Mouse (Mus musculus): ENCODE data around the gene Tnfrsf18.

Tnfrsf18 gene

DNA sequence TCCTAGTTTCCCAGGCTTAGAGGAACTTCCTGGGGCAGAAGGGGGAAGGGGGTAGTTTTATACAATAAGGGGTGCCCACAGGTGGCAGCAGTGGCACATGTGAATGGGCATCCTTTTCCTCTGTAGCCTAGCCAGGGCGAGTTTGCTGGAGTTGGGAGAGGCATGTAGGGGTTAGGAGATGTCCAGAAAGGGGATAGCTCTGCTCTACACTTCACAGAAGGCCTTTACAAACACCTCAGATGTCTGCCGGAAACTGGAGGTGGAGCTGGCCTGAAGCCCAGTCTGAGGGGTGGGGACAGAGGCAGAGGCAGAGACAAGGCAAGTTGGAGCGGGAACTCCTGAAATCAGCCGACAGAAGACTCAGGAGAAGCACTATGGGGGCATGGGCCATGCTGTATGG is at the start of gene Tnfrsf18:
Gene Tnfrsf18, plus strand, starts transcription at position 152 of the 400 bp plus-strand sequence.
- no peak for DNase-seq (ENCODE audit: low spot score)

DNA sequence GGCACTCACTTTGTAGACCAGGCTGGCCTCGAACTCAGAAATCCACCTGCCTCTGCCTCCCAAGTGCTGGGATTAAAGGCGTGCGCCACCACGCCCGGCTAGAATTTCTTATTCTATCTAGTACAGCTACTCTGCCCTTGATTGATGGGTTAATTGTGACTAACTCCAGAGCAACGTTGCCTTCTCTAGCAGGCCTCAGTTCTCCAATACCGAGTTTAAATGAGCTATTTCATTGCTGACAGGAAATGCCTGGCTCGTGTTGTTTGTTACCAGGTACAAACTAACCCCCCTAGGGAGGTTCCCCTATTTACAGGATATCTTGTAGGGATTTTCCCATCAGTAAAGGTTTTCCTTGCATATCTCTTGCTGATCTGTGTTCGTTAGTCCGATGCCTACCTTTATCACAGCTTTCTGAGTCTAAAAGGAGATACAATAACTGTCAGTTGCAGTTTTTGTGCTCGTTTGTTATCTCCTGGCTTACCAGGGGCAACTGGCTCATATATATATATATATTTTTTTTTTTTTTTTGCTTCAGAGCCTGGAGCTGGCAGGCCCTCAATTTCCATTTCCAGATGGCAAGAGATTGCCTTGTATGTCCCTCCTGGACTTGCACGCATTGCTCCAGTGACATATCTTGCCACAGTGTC is 44.4 kb upstream of the Tnfrsf18 start:
- DNase-seq (ENCODE audit: low spot score) = no peak

DNA sequence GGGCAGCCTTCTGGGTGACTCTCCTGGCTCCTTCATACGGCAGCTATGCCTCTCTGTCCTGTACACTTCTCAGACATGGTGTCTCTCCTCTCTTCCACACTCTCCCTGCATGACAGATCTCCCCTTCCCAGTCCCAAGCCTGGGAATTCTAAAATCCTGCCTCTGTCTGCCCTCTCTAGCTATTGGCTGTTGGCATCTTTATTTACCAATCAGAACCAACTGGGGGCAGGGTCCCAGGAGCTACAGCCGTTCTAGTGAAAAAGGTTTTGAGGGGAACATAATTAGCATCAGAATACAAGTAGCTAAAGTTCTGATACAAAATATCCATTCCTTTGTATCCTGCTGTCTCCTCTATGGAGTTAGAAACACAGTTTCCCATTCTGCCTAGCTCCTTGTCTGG is 42.2 kb upstream of the Tnfrsf18 start:
- no peak for DNase-seq (ENCODE audit: low spot score)

DNA sequence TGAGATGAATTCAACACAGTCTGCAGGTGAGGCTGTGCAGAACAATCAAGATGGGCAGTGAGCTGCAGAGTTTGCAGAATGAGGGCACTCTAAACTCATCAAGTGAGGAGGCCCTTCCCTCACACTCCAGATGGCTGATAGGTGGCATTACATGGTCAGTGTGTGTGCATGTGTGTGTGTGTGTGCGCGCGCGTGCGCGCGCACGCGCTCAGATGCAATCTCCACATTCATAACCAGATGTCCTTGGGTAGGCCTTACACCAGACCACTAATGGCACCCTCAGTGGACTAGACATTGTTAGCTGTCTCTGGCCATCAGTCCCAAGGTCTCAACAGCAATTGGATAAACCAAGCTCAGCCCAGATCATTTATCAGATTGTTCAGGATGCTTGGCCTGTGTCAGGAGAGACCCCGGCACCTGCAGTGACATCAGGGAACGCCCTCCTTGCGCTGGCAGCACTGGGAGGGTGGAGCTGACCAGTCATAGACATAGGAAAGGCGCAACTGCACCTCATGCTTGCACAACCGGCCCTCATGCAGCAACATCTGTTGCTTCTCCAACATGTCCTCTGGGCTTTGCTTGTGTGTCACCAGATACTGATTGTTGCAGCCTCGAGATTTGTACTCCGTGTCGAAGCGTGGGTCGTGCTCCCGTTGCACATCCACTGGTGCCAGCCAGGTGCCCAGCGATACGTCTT is 34.6 kb upstream of the Tnfrsf18 start:
- no peak for DNase-seq (ENCODE audit: low spot score)

DNA sequence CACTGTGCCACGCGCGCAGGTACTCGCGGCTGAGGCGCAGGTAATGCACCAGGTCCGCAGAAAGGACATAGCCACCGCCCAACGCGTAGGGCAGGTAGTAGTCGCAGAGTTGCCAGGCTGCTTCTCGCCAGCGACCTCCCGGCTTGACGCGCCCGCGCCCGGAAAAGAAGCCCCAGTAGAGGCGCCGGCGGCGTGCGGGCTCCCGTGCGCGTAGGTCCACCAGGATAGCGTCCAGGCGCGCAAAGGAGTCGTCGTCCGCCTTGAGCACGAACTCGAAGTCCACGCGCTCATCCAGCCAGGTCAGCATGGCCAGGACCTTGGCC is 34.1 kb upstream of the Tnfrsf18 start:
- no peak for DNase-seq (ENCODE audit: low spot score)

DNA sequence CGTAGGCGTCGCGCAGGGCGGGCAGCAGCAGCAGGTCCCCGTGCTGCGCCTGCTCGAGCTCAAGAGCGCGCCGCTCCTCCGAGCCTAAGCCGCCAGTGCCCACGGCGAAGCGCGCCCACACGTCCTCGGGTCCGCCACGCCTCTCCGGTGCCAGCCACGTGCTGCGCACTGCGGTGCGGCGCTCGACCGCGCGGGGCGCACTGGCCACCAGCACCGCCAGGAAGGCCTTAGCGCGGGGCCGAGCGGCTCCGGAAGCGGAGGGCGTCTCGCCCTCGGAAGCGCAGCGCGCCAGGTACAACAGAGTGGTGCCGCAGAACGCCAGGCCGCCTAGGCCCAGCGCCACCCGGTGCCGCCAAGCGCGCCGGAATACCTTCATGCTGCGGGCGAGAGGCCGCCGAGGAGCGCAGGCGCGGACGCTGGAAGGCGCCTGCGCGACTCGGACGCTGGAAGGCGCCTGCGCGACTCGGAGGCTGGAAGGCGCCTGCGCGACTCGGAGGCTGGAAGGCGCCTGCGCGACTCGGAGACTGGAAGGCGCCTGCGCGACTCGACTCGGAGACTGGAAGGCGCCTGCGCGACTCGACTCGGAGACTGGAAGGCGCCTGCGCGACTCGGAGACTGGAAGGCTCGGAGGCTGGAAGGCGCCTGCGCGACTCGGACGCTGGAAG is 33.6 kb upstream of the Tnfrsf18 start, which contains the start of the genes B3galt6 and Sdf4:
Gene B3galt6, minus strand, starts transcription at position 409 of the 665 bp plus-strand sequence.
Gene Sdf4, plus strand, starts transcription at position 632 of the 665 bp plus-strand sequence.
- DNase-seq (ENCODE audit: low spot score) = peak; percentile 83

DNA sequence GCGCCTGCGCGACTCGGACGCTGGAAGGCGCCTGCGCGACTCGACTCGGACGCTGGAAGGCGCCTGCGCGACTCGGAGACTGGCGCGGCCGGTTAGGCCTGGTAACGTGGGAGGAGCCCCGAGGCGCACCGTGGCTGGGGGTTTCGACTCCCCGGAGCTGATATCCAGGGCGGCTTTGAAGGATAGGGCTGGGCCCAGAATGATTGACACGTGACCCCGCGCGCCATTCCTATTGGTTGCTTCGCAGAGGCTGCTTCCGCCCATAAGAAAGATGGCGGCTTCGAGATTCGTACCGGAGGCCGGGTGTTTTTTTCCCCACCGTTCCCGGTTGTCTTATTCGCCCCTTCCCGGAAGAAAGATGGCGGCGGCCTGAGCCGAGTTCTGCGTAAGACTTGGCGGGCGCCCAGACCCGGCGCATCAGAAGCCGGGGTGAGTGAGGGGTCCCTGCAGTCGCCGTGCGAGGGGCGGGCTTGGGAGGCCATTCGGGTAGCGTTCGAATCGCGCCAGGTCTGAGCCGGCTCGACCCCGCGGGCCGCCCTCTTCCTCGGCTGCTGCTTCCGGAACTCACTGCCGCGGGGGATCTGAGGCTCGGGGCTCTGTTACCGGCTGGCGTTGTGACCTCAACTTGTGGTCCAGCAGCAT is 32.9 kb upstream of the Tnfrsf18 start:
- peak; percentile 96 for DNase-seq (ENCODE audit: low spot score)

DNA sequence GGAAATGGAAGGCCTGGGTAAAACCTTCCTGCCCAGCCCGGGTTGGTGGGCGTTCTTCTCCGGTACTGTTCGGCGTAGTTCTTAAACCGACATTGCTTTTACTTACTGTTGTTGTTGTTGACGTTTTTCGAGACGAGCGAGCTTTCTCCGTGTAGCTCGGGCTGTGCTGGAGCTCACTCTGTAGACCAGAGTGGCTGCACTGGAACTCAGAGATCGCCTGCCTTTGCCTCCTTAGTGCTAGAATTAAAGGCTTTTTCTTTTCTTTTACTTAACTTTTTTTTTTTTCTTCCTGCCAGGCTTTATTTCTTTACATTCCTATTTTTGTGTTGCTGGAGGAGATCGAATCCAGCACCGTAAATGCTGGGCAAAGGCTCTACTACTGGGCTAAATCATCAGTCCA is 32.4 kb upstream of the Tnfrsf18 start:
- DNase-seq (ENCODE audit: low spot score) = no peak

DNA sequence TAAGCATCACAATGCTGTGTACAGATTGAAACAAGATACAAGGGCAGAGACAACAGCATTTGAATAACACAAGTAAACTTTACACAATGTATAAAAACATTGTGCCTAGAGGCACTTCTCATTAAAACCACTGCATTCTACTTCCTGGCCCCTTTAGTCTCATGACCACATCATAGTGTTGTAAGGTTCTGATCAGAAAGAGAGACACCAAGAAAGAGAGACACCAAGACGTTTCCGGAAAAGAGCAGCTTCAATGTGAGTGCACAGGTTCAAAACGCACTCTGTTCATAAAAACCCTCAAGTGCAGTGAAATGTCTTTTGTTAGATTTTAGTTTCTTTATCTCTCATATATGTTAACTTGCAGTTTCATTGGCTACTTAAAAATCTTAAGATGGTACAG is 21.9 kb upstream of the Tnfrsf18 start:
- no peak for DNase-seq (ENCODE audit: low spot score)

DNA sequence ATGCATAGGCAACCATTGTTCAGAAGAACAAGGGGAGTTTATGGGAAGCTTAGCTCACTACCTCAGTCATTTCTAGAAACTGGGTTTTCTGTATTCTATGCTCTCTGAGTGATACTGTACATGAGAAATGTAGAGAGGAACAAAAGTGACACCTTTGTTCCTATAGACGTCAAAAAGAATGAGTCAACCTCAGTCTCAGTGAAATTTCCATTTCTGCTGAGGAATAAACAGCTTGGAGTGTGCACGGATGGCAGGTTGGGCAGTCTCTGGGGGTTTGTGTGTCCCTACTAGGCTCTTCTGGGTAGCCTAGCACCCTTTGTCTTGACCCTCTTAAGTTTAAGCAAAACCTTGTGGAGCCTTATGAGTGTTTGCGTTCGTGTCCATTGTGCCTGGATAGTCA is 17.6 kb upstream of the Tnfrsf18 start:
- DNase-seq (ENCODE audit: low spot score) = no peak

DNA sequence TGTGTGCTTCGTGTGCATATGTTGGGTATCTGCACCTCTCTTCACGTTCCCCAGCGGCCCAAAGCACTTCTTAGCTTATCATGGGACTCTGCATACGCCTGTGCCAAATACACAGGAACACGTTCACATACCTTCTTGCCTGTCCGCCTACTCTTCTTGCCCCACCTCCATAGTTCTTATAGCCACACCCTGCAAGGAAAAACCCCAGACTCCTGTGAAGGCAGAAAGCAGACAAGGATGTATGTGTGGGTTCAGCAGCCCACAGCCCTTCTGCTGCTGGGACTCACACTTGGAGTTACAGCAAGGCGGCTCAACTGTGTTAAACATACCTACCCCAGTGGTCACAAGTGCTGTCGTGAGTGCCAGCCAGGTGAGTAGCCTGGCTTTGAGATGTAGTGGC is 12.3 kb upstream of the Tnfrsf18 start, which contains the start of gene Tnfrsf4:
Gene Tnfrsf4, plus strand, starts transcription at position 207 of the 400 bp plus-strand sequence.
- no peak for DNase-seq (ENCODE audit: low spot score)

DNA sequence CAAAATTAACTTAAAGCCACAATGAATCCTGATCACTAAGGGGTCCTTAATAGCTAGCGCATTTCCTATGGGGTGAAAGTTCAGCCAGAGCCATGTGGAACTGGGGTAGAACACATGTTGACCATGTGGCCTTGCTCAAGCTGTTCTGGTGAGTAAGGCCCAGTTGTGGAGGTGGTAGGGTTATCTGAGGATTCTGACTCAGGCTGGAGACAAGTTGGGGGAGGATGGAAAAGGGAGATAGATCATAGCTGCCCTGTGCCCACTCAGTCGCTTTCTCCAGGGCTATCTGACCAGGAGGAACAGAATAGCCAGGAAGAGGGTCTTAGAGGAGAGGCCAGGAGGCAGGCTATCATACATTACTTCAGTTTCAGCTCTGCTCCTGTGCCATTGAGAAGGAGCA is 11.5 kb upstream of the Tnfrsf18 start:
- DNase-seq (ENCODE audit: low spot score) = no peak

DNA sequence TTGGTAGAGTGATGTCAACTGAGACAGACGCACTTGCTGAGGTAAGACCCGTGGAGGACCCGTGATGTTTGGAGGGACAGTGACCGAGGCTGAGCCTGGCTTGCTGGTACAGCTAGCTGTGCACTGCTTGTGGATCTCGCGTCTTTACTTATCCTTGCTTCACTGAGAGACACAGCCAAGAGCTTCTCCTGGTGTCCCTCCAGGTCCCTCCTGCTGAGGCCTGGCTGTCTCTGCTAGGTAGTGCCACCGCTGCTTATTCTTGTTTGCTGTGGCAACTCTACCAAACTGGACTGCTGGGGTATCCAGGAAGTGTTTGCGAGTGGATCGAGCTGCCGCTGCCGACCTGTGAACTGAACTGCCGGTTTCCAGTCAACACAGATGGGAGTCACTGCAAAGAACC is 6.2 kb upstream of the Tnfrsf18 start:
- no peak for DNase-seq (ENCODE audit: low spot score)

DNA sequence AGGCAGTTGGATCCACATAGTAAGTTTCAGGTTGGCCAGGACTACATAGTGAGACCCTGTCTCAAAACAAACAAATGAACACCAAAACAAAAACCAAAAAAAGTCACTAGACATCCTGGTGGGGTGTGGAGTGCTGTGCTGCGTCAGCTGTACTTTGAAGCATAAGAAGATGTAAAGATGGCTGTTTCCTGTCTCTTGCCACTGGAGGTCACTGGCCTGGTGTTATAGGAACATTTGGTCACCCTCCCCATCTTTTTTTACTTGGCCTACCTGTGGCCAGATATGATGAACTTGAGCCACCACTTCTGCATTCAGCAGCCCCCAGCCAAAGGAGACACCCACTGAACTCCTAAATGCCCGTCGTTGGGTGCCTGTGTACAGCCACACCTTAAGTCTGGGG is 4.6 kb upstream of the Tnfrsf18 start:
- DNase-seq (ENCODE audit: low spot score) = no peak

DNA sequence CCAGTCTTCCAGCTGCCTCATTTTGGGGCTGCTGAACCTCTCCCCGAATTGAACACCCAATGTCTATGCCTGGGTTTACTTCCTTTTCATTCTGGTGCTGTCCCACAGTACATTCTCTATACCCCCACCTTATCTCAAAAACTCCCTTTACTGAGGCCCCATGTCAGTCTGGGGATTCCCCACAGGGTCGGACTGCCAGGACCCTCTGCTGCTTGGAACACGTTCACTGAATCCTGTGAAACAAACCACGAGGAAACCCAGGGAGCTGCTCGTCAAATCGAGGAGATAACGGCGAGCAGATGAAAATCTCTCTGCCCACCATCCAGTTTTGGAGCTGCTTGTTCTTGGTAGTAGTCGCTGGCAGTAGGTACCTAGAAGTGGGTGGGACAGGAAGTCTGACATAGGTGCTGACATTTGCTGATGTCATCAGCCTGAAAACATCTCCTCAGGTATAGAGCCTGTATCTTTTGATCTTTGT is 4.0 kb upstream of the Tnfrsf18 start:
- no peak for DNase-seq (ENCODE audit: low spot score)

DNA sequence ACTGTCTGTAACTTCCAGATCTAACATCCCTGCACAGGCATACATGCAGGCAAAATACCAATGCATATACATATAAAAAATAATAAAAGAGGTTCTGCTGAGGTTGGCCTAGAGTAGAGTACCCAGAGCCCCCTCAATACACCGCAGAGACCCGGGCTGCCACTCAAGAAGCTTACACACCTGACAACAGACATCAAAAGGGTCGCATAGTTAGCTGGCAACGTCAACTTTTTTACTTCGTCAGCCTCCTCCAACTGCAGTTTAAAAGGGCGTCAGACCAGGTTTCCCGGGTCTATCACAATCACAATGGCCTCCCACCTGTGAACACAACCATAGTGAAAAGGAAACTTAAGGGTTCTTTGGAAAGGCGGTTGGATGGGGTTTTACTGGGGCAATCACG is 2.4 kb upstream of the Tnfrsf18 start:
- no peak for DNase-seq (ENCODE audit: low spot score)

DNA sequence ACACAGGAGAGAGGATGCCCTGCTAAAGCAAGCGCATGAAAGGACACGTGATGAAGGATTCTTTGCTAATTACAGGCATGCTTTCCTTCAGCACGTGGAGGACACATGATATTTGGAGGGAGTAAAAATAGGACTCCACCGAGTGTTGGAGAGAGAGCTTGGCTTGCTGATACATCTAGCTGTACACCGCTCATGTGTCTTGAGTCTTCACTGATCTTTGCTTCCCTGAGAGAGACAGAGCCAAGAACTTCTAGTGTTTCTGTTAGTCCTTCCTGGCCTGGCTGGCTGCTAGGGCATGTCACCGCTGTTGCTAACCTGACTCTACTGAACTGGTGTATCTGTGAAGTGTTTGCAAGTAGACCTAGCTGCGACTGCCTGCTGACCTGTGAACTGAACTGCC is 1.8 kb upstream of the Tnfrsf18 start:
- no peak for DNase-seq (ENCODE audit: low spot score)

DNA sequence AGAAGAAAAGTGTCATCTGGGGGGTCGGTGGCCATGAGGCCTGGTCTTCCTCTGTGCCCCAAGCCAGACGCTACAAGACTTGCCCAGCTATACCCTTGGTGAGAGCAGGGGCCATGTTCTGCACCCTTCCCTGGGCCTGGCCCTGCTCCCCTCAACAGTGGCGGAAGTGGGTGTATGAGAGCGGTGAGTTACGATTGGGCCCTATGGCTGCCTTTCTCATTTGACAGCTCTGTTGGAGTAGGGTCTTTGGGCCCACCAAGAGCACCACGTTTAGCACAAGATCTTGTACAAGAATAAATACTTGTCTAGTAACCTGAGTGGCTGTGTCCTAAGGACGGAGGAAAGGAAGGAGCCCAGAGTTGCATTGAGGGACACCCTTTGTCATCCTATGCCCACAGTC is 2.6 kb downstream of the Tnfrsf18 start:
- DNase-seq (ENCODE audit: low spot score) = no peak

DNA sequence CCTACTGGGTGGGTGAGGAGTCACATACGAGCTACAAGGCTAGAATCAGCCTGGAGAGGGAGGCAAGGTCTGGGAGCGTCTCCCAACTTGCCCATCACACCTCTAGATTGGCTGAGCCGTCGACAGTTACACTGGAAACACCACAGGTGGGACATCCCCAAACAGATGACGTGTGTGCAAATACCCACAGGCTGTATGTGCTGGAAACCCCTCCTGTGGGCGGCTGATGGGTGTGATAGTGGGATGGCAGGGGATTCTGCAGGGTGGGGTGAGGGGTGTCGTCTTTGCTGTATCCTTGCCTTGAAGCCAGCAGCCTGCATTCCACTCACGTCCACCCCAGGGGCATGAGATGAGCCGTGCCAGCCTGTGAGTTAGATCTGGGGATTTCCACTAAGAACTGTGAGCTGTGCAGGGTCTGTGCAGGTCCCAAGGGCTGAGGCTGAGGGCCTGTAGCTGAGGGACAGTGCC is 4.7 kb downstream of the Tnfrsf18 start:
- no peak for DNase-seq (ENCODE audit: low spot score)

DNA sequence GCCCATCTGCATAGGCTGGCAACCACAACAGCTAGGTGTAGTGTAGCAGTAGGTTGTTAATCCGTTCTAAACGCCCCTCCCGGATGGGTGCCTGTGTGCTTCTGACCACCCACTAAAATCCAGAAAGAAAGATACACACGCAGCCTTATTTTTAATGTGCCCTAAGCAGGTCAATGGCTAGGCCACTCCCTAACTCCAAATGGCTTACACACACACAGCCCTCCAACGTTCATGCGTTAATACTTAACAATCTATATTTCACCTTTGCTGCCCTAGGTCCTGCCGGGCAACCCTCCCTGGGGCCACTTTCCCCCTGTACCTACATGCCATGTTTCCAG is 5.3 kb downstream of the Tnfrsf18 start:
- DNase-seq (ENCODE audit: low spot score) = no peak

DNA sequence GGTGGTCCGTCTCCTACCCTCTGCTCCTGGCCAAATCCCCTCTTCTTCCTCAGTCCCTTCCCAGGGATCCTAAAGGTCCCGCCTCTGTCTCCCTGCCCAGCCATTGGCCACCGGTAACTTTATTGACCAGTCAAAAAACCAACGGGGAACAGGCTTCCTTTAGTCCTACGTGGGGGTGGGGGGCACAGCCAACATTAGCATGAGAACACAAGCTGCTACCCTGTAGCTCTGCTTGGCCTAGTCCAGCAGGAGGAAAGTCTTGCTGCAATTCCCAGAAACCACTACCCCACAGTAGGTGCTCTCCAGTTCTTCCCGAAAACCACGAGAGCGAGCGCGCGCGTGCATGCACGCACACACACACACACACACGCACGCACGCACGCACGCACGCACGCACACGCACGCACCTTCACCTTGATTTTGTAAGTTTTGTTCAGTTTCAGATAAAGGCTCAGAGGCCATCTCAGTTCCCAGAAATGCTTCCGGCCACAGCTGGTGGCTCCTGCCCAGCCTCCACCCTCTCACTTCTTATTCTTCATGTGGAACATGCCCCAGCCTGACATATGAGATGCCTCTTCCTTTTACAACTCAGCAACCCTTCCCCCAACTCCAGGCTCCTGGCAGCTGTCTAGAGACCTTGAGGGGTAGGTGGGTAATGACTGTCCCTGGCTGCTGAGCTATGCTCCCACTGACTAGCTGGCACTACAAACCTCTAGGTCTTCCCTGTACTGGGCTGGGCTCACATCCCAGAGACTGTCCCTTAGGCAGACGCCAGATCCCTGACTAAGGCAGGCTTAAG is 5.8 kb downstream of the Tnfrsf18 start:
- DNase-seq (ENCODE audit: low spot score) = peak; percentile 78

DNA sequence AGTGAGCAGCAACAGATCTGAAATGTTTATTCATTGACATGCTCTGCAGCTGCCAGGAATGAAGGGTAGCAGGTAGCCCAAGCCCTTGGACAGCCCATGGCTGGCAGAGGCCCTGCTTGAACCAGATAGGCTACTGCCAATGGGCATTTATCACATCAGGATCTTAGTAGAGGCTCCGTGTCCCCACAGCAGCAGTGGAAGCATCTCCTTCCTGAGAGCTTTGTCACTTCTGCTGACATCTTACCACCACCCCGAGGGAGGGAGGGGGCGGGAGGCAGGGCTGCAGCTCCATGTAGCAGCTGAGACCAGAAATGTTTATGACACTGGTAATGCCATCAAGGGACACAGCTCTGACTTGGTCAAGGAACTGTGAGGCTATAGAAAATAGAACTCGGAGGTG is 6.9 kb downstream of the Tnfrsf18 start:
- no peak for DNase-seq (ENCODE audit: low spot score)

All from testis, postnatal 14 days (tissue).